33 mouse cellular contexts compared by ENCODE assay signal in genomic region chr10:52760527-52760926, GRCm38 (mm10).
"Had no signal": no experiment of that assay in that cellular context is flagged by ENCODE, and none has a peak within 500 bp of the region (broad histone marks: within the 10 kb centered on the region; RNA-seq: fewer than 3 reads in every experiment).

No protein-coding gene starts in this region.

- H3K4me2 ChIP-seq: heart, embryonic 12.5 days; heart, embryonic 13.5 days; heart, embryonic 15.5 days; hindbrain, embryonic 12.5 days; hindbrain, embryonic 13.5 days; hindbrain, embryonic 14.5 days; hindbrain, embryonic 15.5 days; intestine, embryonic 15.5 days; kidney, embryonic 15.5 days had no signal

- H3K27me3 ChIP-seq: heart, embryonic 12.5 days; heart, embryonic 13.5 days; heart, embryonic 15.5 days; hindbrain, embryonic 12.5 days; hindbrain, embryonic 13.5 days; hindbrain, embryonic 15.5 days; intestine, embryonic 15.5 days; kidney, embryonic 15.5 days had no signal

- DNase-seq: heart, postnatal 14 days; heart, postnatal 36 days; heart, postnatal 4 days; kidney, adult 11 months; kidney, adult 18-20 months; kidney, adult 2 months; kidney, adult 8-10 months; kidney, adult 9 months; kidney, postnatal 10 days; kidney, postnatal 14 days; kidney, postnatal 25 days; kidney, postnatal 36 days; kidney, postnatal 4 days; layer of hippocampus, adult 9-11 months; layer of hippocampus, postnatal 36 days had no signal

- H3K9me3 ChIP-seq: heart, embryonic 12.5 days; heart, embryonic 13.5 days; heart, embryonic 15.5 days; hindbrain, embryonic 10.5 days; hindbrain, embryonic 12.5 days; hindbrain, embryonic 13.5 days; hindbrain, embryonic 15.5 days; intestine, embryonic 15.5 days; kidney, embryonic 15.5 days had no signal

- H3K9ac ChIP-seq: heart, embryonic 12.5 days; heart, embryonic 13.5 days; heart, embryonic 15.5 days; hindbrain, embryonic 12.5 days; hindbrain, embryonic 13.5 days; hindbrain, embryonic 14.5 days; hindbrain, embryonic 15.5 days; intestine, embryonic 15.5 days; kidney, embryonic 15.5 days had no signal

- H3K4me3 ChIP-seq: heart, embryonic 12.5 days; heart, embryonic 13.5 days; heart, embryonic 15.5 days; hindbrain, embryonic 10.5 days; hindbrain, embryonic 12.5 days; hindbrain, embryonic 13.5 days; hindbrain, embryonic 15.5 days; intestine, embryonic 15.5 days; kidney, embryonic 15.5 days; layer of hippocampus, adult 2 months; left cerebral cortex, adult 2 months had no signal

- ATAC-seq: hindbrain, embryonic 16.5 days; hindbrain, postnatal 0 days; inflammation-experienced regulatory T-cells, adult 6 months; intestine, embryonic 15.5 days; intestine, embryonic 16.5 days; intestine, postnatal 0 days had no signal

- H3K36me3 ChIP-seq: heart, embryonic 12.5 days; heart, embryonic 13.5 days; heart, embryonic 15.5 days; hindbrain, embryonic 10.5 days; hindbrain, embryonic 12.5 days; hindbrain, embryonic 13.5 days; hindbrain, embryonic 15.5 days; intestine, embryonic 15.5 days; kidney, embryonic 15.5 days had no signal

- H3K4me1 ChIP-seq: heart, embryonic 12.5 days; heart, embryonic 13.5 days; heart, embryonic 15.5 days; hindbrain, embryonic 12.5 days; hindbrain, embryonic 15.5 days; intestine, embryonic 15.5 days; kidney, embryonic 15.5 days had no signal

- H3K27ac ChIP-seq: heart, embryonic 13.5 days; heart, embryonic 15.5 days; hindbrain, embryonic 10.5 days; hindbrain, embryonic 12.5 days; hindbrain, embryonic 13.5 days; hindbrain, embryonic 14.5 days; hindbrain, embryonic 15.5 days; hindbrain, postnatal 0 days; intestine, embryonic 15.5 days; kidney, embryonic 15.5 days; kidney, postnatal 0 days; layer of hippocampus, adult 2 months; left cerebral cortex, adult 2 months had no signal
